Mouse (Mus musculus) frontal cortex, adult 2 months (tissue): ENCODE results near the gene Gm21992. TPM values are rescaled to one million over a fixed set of nuclear protein-coding genes. Genes with fewer than 3 reads are reported as not detected.
A peak's percentile ranks its signal among the peaks of the same experiment; 100 is the strongest.
"Not testable (repeated sequence)": the region's sequence is repeated elsewhere in the genome, so short reads cannot be mapped to it uniquely, and the experiment has no call there.

Experiments used
- DNase-seq, 2 experiments: peaks; one replicate each; pipeline ENCODE4 v3.0.0; 2022; ENCODE audit warnings: low spot score in 1 of 2; ENCODE audit errors: extremely low spot score in 1 of 2
- polyA plus RNA-seq: library from polyadenylated mRNA; depleted of rRNA; stranded (reverse); fragments of >200 nt; gene quantifications from 2 replicates; pipeline ENCODE4 v1.2.3, GENCODE M21; 2012

The Gm21992 gene
- polyA plus RNA-seq, 1 experiment = 15.3 TPM

DNA sequence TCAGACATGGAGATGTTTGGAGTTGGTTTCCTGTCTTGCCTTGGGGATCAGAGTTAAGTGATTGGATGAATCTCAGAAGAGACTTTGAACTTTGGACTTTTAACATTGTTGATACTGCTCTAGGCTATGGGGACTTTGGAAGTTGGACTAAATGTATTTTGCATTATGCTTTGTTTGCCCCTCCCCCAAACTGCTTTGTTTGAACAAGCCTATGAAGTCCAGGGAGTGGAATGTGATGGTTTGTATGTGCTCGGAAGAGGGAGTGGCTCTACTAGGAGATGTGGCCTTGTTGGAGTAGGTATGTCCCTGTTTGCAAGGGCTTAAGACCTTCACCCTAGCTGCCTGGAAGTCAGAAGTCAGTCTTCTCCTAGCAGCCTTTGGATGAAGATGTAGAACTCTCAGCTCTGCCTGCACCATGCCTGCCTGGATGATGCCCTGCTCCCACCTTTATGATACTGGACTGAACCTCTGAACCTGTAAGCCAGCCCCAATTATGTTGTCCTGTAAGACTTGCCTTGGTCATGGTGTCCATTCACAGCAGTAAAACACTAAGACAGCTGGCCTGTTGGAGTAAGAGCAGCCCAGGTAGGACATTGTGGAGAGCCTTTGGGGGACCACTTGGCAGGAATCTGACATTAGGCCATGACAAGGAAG is 5.9 kb upstream of the Gm21992 start:
- no peak for DNase-seq

DNA sequence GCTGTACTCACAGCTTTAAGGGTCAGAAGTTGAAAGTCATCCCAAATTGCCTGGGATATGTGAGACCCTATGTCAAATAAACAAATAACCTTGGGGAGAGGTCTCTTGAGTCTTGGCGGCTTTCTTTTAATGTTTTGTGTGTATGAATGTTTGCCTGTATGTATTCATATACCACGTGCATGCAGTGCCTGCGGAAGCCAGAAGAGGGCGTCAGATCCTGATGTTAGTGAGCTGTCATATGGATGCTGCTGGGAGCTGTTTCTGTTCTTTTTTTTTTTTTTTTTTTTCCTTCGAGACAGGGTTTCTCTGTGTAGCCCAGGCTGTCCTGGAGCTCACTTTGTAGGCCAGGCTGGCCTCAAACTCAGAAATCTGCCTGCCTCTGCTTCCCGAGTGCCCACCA is 1.6 kb upstream of the Gm21992 start:
- DNase-seq = no peak

DNA sequence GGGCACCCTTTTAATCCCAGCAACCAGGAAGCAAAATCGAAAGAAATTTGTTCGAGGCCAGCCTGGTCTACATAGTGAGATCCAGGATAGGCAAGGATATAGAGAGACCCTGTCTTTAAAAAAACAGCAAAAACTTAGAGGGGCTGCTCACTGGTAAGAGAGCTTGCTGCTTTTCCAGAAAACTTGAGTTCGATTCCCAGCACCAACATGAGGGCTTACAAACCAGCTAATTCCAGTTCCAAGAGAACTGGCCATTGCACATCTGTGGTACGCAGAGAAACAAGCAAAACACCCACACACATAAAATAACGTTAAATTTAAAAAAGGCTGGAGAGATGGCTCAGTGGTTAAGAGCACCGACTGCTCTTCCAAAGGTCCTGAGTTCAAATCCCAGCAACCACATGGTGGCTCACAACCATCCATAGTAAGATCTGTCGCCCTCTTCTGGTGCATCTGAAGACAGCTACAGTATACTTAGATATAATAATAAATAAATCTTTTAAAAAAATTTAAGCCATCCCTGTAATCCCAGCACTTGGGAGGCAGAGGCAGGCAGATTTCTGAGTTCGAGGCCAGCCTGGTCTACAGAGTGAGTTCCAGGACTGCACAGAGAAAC is 1.0 kb upstream of the Gm21992 start:
- not testable (repeated sequence) for DNase-seq

GRCm38 (mm10) chr19:4811909-4812242 is 464 bp upstream of the Gm21992 start:
- no peak for DNase-seq

GRCm38 (mm10) chr19:4810746-4811062 is 708 bp downstream of the Gm21992 start:
- no peak for DNase-seq

DNA sequence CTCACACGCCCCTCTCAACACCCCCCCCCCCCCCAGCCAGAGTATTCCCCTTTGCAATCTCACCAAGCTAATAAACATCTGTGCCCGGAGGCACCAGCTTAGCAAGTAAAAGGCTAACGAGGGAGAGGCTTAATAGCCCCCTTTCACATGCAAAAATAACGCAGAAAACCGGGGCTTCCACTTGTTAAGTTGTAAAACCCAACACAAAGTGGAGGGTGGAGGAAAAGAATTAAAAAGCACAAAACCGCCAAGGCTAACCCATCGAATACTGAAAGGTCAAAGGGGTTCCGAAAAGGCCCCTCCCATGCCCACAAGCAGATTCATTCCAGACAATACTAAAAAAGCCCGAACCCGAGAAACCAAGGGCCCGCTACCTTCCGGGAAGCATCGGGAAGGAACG is 1.1 kb downstream of the Gm21992 start:
- DNase-seq = no peak

GRCm38 (mm10) chr19:4803283-4803682 is 8.1 kb downstream of the Gm21992 start:
- no peak for DNase-seq

GRCm38 (mm10) chr19:4802691-4803091 is 8.7 kb downstream of the Gm21992 start:
- no peak for DNase-seq

GRCm38 (mm10) chr19:4799083-4799482 is 12.3 kb downstream of the Gm21992 start:
- DNase-seq = no peak

- peak in 1 of 2 experiments; percentile 54 for DNase-seq
Observed at GRCm38 (mm10) chr19:4797846-4798245, 13.6 kb downstream of the Gm21992 start.

DNA sequence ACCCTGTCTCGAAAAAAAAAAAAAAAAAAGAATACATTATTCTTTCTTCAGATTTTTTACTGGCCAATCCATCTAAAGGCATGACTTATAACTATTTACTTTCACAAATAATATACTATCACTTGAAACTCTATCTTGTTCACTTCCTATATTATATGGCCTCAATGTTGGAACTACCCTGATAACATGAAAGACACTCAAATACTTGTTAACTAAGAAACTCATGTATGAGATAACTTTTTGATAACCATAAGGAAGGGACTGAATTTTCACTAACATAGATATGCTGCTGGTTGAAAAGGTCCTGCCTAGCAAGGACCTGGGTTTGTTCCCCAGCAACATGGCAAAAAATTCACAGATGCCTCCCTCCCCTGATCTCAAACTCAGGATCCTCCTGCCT is 15.5 kb downstream of the Gm21992 start:
- no peak for DNase-seq

DNA sequence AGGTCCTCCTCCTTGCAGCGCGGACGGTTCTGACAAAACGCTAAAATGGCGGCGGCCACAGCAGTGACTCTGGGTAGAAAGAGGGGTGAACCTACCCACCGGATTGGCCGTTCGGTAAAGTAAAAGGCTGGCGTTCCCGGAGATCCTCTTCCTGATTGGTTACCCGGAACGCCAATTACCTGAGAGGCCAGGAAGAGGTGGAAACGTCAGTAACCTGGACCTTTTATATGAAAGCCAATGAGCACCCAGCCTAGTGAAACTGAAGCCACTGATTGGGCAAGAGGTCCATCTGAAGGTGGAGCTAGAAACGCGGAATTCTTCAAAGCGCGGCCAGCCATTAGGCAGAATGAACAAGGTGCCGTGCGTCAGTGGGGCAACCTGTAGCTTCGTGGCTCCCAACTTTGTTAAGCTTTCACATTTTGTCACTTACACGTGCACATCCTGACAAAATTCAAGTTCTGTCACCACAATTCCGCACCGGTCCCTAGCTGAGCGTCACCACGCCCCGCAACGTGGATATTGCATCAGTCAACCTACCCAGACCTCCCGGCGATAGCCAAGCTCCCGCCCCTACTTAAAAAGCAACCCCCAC is 17.5 kb downstream of the Gm21992 start, which contains the start of gene Rbm4:
TSS of gene Rbm4 (minus strand) at position 71 of the 592 bp plus-strand sequence.
- DNase-seq = peak; percentile 97 to 100

GRCm38 (mm10) chr19:4793281-4793830 is 18.1 kb downstream of the Gm21992 start:
- no peak for DNase-seq

- DNase-seq = no peak
Observed at GRCm38 (mm10) chr19:4786313-4786712, 25.1 kb downstream of the Gm21992 start.

DNA sequence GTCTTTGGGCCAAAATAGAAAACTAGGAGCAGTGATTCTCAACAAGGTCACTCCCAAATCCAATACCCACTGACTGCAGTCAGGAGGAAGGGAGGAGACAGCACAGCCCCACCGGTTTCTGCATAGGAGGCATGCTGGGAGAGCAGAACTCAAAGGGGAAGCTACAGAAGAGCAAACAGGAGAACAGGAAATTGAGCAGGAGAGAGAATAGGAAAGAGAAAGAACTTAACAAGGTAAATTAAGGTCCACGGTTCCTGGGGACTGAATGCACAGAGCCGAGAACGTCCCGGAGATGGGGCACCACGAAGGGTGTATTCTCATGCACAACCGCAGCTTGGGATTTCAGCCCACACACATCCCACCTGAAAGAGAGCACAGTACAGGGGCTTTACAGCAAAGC is 26.2 kb downstream of the Gm21992 start:
- no peak for DNase-seq

DNA sequence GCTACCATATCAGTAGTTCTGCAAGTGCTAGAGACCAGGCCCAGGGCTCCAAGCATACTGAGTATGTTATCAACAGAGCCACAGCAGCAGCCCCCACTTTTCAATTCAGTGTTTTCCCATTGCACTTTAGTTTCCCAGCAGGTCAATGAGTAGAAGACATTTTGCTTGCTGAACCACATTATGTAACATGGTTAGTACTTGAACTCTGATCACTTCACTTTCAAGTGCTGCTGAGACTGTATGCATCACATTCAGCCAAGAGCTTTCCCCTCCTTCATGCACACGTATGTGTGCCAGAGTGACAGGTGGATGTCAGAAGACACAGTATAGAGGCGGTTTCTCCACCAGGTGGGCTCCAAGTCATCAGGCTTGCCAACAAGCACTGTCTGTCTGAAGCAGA is 28.5 kb downstream of the Gm21992 start:
- DNase-seq = no peak

- no peak for DNase-seq
Observed at GRCm38 (mm10) chr19:4772785-4773184, 38.6 kb downstream of the Gm21992 start.

DNA sequence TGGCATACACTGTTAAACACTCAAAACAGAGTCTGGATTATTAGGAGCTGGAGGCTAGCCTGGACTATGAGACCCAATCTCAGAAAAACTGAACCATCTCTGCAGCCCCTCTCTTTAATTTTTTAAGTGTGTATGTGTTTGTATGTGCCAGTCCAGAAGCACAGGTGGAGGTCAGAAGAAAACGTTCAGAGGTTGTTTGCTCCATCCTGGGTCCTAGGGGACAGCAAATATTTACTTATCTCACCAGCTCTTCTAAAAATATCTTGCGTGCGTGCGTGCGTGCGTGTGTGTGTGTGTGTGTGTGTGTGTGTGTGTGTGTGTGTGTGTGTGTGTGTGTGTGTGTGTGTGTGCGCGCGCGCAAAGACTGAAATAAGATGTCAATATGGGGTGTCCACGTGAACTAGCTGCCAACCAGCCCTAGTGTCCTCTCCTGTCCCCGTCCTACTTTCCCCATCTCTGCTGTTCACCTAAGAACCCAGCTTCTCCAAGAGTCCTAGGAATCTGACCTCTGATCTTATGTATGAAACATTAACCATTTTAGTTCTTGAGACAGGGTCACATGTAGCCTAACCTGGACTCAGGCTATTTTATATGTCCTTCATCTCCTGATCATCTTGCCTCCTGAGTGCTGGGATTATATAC is 43.8 kb downstream of the Gm21992 start:
- no peak for DNase-seq

GRCm38 (mm10) chr19:4762876-4763275 is 48.5 kb downstream of the Gm21992 start:
- DNase-seq = no peak

DNA sequence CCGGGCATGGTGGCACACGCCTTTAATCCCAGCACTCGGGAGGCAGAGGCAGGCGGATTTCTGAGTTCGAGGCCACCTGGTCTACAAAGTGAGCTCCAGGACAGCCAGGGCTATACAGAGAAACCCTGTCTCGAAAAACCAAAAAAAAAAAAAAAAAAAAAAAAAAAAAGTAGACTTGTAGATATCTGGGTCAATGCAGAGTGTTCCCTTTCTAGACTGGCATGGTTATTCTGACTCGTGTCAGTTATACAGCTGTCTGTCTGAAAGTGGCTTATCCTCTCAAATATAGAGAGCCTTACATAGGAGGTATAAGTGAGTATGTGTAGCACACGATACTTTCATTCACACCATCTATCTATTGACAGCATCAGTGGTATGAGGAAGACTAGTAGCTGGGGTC is 50.9 kb downstream of the Gm21992 start:
- not testable (repeated sequence) for DNase-seq

DNA sequence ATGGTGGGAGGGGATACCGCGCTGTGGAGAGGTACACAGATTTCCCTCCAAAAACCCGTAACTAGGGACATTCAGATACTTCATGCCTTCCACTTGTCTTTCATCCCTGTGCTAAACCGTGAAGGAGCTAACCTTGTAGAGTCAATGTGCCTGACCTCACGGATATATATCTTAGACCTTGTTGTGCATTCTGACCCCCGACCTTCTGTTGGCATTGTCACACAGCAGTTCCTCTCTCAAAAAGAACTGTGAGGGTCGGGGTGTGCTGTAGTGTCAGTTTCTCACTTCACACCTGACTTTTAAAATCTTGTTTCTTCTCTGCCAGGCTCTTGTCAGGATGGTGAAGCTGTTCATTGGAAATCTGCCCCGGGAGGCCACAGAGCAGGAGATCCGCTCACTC is 54.5 kb downstream of the Gm21992 start:
- no peak for DNase-seq
